Mouse (Mus musculus): ENCODE measurements around the gene Parva. TPM values are rescaled to one million over a fixed set of nuclear protein-coding genes. Genes with fewer than 3 reads are reported as not detected.
A peak's percentile ranks its signal among the peaks of the same experiment; 100 is the strongest.

Parva gene
- polyA plus RNA-seq, 1 experiment from 2014 or later = 105 TPM

GRCm38 (mm10) chr7:112568961-112569360, 141.7 kb downstream of the Parva start:
- ATAC-seq (ENCODE audit: insufficient read depth) (no peak), DNase-seq (no peak)
- H3K9me3 ChIP-seq (ENCODE audit: low read depth, low read length) = no peaks in the 10 kb centered on the region
- peaks cover 47% of the 10 kb centered on the region for H3K36me3 ChIP-seq (ENCODE audit: insufficient read depth)
- no peak for TF ChIP-seq CTCF (IDR thresholded peaks at IDR 0.05; ENCODE audit: low read depth)
- H3K4me1 ChIP-seq (ENCODE audit: insufficient read depth) = no peaks in the 10 kb centered on the region
- H3K27ac ChIP-seq (ENCODE audit: low read depth) = no peak overlapping the region
- WGBS = 72% methylated on average over 5 of the region's 5 CpGs
- H3K27me3 ChIP-seq (ENCODE audit: insufficient read depth, low read length) = no peaks in the 10 kb centered on the region
- H3K9ac ChIP-seq = no peak overlapping the region
- no peak overlapping the region for H3K4me2 ChIP-seq
- no peak overlapping the region for H3K4me3 ChIP-seq (ENCODE audit: low read depth, low read length)

GRCm38 (mm10) chr7:112581621-112582020, 154.3 kb downstream of the Parva start:
- no peak overlapping the region for H3K4me2 ChIP-seq
- 81% methylated on average over 6 of the region's 6 CpGs for WGBS

GRCm38 (mm10) chr7:112582882-112583405, 155.6 kb downstream of the Parva start:
- TF ChIP-seq CTCF (IDR thresholded peaks at IDR 0.05; ENCODE audit: low read depth) = no peak
- Histone ChIP-seq H3K4me2 (no peak overlapping the region), H3K36me3 (ENCODE audit: insufficient read depth) (peaks cover 43% of the 10 kb centered on the region), H3K27me3 (ENCODE audit: insufficient read depth, low read length) (no peaks in the 10 kb centered on the region), H3K4me1 (ENCODE audit: insufficient read depth) (no peaks in the 10 kb centered on the region), H3K4me3 (ENCODE audit: low read depth, low read length) (no peak overlapping the region), H3K9me3 (ENCODE audit: low read depth, low read length) (no peaks in the 10 kb centered on the region), H3K27ac (ENCODE audit: low read depth) (no peak overlapping the region), H3K9ac (no peak overlapping the region)
- 70% methylated on average over 6 of the region's 6 CpGs for WGBS
- no peak for ATAC-seq (ENCODE audit: insufficient read depth)
- DNase-seq = no peak

More at GRCm38 (mm10) chr7:112581621-112582020, 154.3 kb downstream of the Parva start:
- H3K27ac ChIP-seq (ENCODE audit: low read depth) = no peak overlapping the region
- no peak overlapping the region for H3K9ac ChIP-seq
- H3K4me1 ChIP-seq (ENCODE audit: insufficient read depth) = no peaks in the 10 kb centered on the region
- ATAC-seq (ENCODE audit: insufficient read depth) = no peak
- no peak overlapping the region for H3K4me3 ChIP-seq (ENCODE audit: low read depth, low read length)
- no peaks in the 10 kb centered on the region for H3K27me3 ChIP-seq (ENCODE audit: insufficient read depth, low read length)
- H3K36me3 ChIP-seq (ENCODE audit: insufficient read depth) = peaks cover 47% of the 10 kb centered on the region
- no peak for TF ChIP-seq CTCF (IDR thresholded peaks at IDR 0.05; ENCODE audit: low read depth)
- H3K9me3 ChIP-seq (ENCODE audit: low read depth, low read length) = no peaks in the 10 kb centered on the region
- DNase-seq = peak; percentile 22

- no peaks in the 10 kb centered on the region for H3K27me3 ChIP-seq (ENCODE audit: insufficient read depth, low read length)
- peaks cover 16% of the 10 kb centered on the region for H3K36me3 ChIP-seq (ENCODE audit: insufficient read depth)
- WGBS = 19% methylated on average over 1 of the region's 1 CpGs
These were observed 160.1 kb downstream of the Parva start for GRCm38 (mm10) chr7:112587449-112587848.

GRCm38 (mm10) chr7:112589530-112589929, 162.2 kb downstream of the Parva start:
- no peaks in the 10 kb centered on the region for H3K27me3 ChIP-seq (ENCODE audit: insufficient read depth, low read length)
- no peaks in the 10 kb centered on the region for H3K9me3 ChIP-seq (ENCODE audit: low read depth, low read length)
- H3K36me3 ChIP-seq (ENCODE audit: insufficient read depth) = peaks cover 10% of the 10 kb centered on the region; the same call in 1 of the 2 replicates
- ATAC-seq (ENCODE audit: insufficient read depth) (no peak), DNase-seq (no peak)
- H3K27ac ChIP-seq (ENCODE audit: low read depth) = no peak overlapping the region
- H3K4me2 ChIP-seq = no peak overlapping the region
- no peak overlapping the region for H3K9ac ChIP-seq
- H3K4me3 ChIP-seq (ENCODE audit: low read depth, low read length) = no peak overlapping the region
- peaks cover 2% of the 10 kb centered on the region; the same call in 1 of the 2 replicates for H3K4me1 ChIP-seq (ENCODE audit: insufficient read depth)
- 77% methylated on average over 6 of the region's 6 CpGs for WGBS
- no peak for TF ChIP-seq CTCF (IDR thresholded peaks at IDR 0.05; ENCODE audit: low read depth)

More at GRCm38 (mm10) chr7:112587449-112587848, 160.1 kb downstream of the Parva start:
- no peaks in the 10 kb centered on the region for H3K9me3 ChIP-seq (ENCODE audit: low read depth, low read length)
- H3K4me1 ChIP-seq (ENCODE audit: insufficient read depth) = no peaks in the 10 kb centered on the region
- H3K27ac ChIP-seq (ENCODE audit: low read depth) = no peak overlapping the region
- TF ChIP-seq CTCF (IDR thresholded peaks at IDR 0.05; ENCODE audit: low read depth) = no peak
- no peak overlapping the region for H3K4me2 ChIP-seq
- ATAC-seq (ENCODE audit: insufficient read depth) (no peak), DNase-seq (no peak)
- H3K9ac ChIP-seq = no peak overlapping the region
- no peak overlapping the region for H3K4me3 ChIP-seq (ENCODE audit: low read depth, low read length)

GRCm38 (mm10) chr7:112593586-112593985, 166.3 kb downstream of the Parva start:
- Histone ChIP-seq H3K4me1 (ENCODE audit: insufficient read depth) (peaks cover 2% of the 10 kb centered on the region; the same call in 1 of the 2 replicates), H3K27me3 (ENCODE audit: insufficient read depth, low read length) (no peaks in the 10 kb centered on the region), H3K4me2 (no peak overlapping the region), H3K27ac (ENCODE audit: low read depth) (no peak overlapping the region), H3K36me3 (ENCODE audit: insufficient read depth) (no peaks in the 10 kb centered on the region; the same call in 1 of the 2 replicates), H3K9me3 (ENCODE audit: low read depth, low read length) (no peaks in the 10 kb centered on the region), H3K4me3 (ENCODE audit: low read depth, low read length) (no peak overlapping the region), H3K9ac (no peak overlapping the region)
- TF ChIP-seq CTCF (IDR thresholded peaks at IDR 0.05; ENCODE audit: low read depth) = no peak
- 32% methylated on average over 5 of the region's 5 CpGs for WGBS
- no peak for ATAC-seq (ENCODE audit: insufficient read depth)
- no peak for DNase-seq

- 40% methylated on average over 6 of the region's 6 CpGs for WGBS
- peak; percentile 22; the same call in 1 of the 2 replicates for ATAC-seq (ENCODE audit: insufficient read depth)
These were observed 168.0 kb downstream of the Parva start for GRCm38 (mm10) chr7:112595226-112595850.

More at GRCm38 (mm10) chr7:112595226-112595850, 168.0 kb downstream of the Parva start:
- peaks cover 5% of the 10 kb centered on the region; the same call in 1 of the 2 replicates for H3K4me1 ChIP-seq (ENCODE audit: insufficient read depth)
- DNase-seq = peak; percentile 57
- no peak for TF ChIP-seq CTCF (IDR thresholded peaks at IDR 0.05; ENCODE audit: low read depth)
- H3K4me3 ChIP-seq (ENCODE audit: low read depth, low read length) = no peak overlapping the region
- no peak overlapping the region for H3K9ac ChIP-seq
- H3K27ac ChIP-seq (ENCODE audit: low read depth) = no peak overlapping the region
- H3K27me3 ChIP-seq (ENCODE audit: insufficient read depth, low read length) = no peaks in the 10 kb centered on the region
- H3K9me3 ChIP-seq (ENCODE audit: low read depth, low read length) = no peaks in the 10 kb centered on the region
- H3K4me2 ChIP-seq = no peak overlapping the region
- no peaks in the 10 kb centered on the region for H3K36me3 ChIP-seq (ENCODE audit: insufficient read depth)
